Mouse (Mus musculus) kidney, adult 18-20 months (tissue): ENCODE data around the gene Klhdc8b.
A peak's percentile ranks its signal among the peaks of the same experiment; 100 is the strongest.

Experiments
- DNase-seq: peaks from one replicate; pipeline ENCODE4 v3.0.0; 2021

Klhdc8b gene

GRCm38 (mm10) chr9:108450292-108451169 lies 10.8 kb downstream of the Klhdc8b start:
- no peak for DNase-seq

GRCm38 (mm10) chr9:108449860-108450259 lies 11.5 kb downstream of the Klhdc8b start:
- DNase-seq: no peak

GRCm38 (mm10) chr9:108445125-108445524 lies 16.3 kb downstream of the Klhdc8b start:
- no peak for DNase-seq

GRCm38 (mm10) chr9:108441236-108441919 lies 20.0 kb downstream of the Klhdc8b start:
- DNase-seq: no peak

GRCm38 (mm10) chr9:108440485-108440884 lies 20.9 kb downstream of the Klhdc8b start:
- DNase-seq: no peak

- no peak for DNase-seq
Measured at GRCm38 (mm10) chr9:108439176-108439575, 22.2 kb downstream of the Klhdc8b start.

GRCm38 (mm10) chr9:108436182-108436581 lies 25.2 kb downstream of the Klhdc8b start, which contains the start of gene BC048562:
Gene BC048562, plus strand, starts transcription at chr9:108436482.
- DNase-seq: no peak

GRCm38 (mm10) chr9:108431431-108432067 lies 29.8 kb downstream of the Klhdc8b start:
- no peak for DNase-seq

GRCm38 (mm10) chr9:108428384-108428783 lies 33.0 kb downstream of the Klhdc8b start, which contains the start of gene Ccdc36:
Gene Ccdc36, minus strand, starts transcription at chr9:108428484.
- DNase-seq: no peak

GRCm38 (mm10) chr9:108412221-108412620 lies 49.2 kb downstream of the Klhdc8b start:
- peak; percentile 51 for DNase-seq

- no peak for DNase-seq
Measured at GRCm38 (mm10) chr9:108411381-108411942, 49.9 kb downstream of the Klhdc8b start.

GRCm38 (mm10) chr9:108409535-108409934 lies 51.8 kb downstream of the Klhdc8b start:
- no peak for DNase-seq

GRCm38 (mm10) chr9:108404451-108404850 lies 56.9 kb downstream of the Klhdc8b start:
- no peak for DNase-seq

GRCm38 (mm10) chr9:108403081-108403480 lies 58.3 kb downstream of the Klhdc8b start:
- DNase-seq: no peak

GRCm38 (mm10) chr9:108401186-108401960 lies 60.0 kb downstream of the Klhdc8b start:
- DNase-seq: peak; percentile 68

GRCm38 (mm10) chr9:108398324-108398723 lies 63.1 kb downstream of the Klhdc8b start:
- no peak for DNase-seq
